ENCODE assay signal across 8 mouse cellular contexts in genomic region chr2:32629276-32629976, GRCm38 (mm10). TPM values are rescaled to one million over a fixed set of nuclear protein-coding genes. Genes with fewer than 3 reads are reported as not detected.
DNase-seq lines count a peak whose midpoint lies in the region; ATAC-seq and TF ChIP-seq lines count a peak whose summit lies in the region.

No protein-coding gene starts in this region.

- peak overlapping the region; percentile 81 for H3ac ChIP-seq in C2C12 (ENCODE audit: control insufficient read depth, insufficient read length, low read depth)

- peak overlapping the region; percentile 81 for H3K27ac ChIP-seq in embryonic facial prominence, embryonic 10.5 days (replicated peaks)
- peak overlapping the region; percentile 47 for H3K27ac ChIP-seq in hindbrain, embryonic 11.5 days (ENCODE audit: low read depth, low read length)
- peak overlapping the region; percentile 71 for H3K27ac ChIP-seq in limb, embryonic 15.5 days
- no peak overlapping the region for H3K27ac ChIP-seq in olfactory bulb, adult 2 months (ENCODE audit: insufficient read depth, low read depth, low read length)

- peaks cover 96% of the 10 kb centered on the region for H3K4me1 ChIP-seq in embryonic facial prominence, embryonic 10.5 days
- H3K4me1 ChIP-seq in hindbrain, embryonic 11.5 days (replicated peaks; ENCODE audit: control insufficient read depth, insufficient read depth, low read length) = peaks cover 15% of the 10 kb centered on the region
- H3K4me1 ChIP-seq in limb, embryonic 15.5 days = peaks cover 63% of the 10 kb centered on the region
- H3K4me1 ChIP-seq in olfactory bulb, adult 2 months (ENCODE audit: control insufficient read depth, insufficient read depth, low read length) = peaks cover 71% of the 10 kb centered on the region

- no peaks in the 10 kb centered on the region for H3K9me3 ChIP-seq in embryonic facial prominence, embryonic 10.5 days
- H3K9me3 ChIP-seq in hindbrain, embryonic 11.5 days (ENCODE audit: control insufficient read depth, low read length) = no peaks in the 10 kb centered on the region
- no peaks in the 10 kb centered on the region for H3K9me3 ChIP-seq in limb, embryonic 15.5 days

- H3K4me3 ChIP-seq in C2C12 (ENCODE audit: insufficient read depth, poor library complexity, severe bottlenecking) = peak overlapping the region; percentile 48
- H3K4me3 ChIP-seq in embryonic facial prominence, embryonic 10.5 days = peak overlapping the region; percentile 33
- H3K4me3 ChIP-seq in hindbrain, embryonic 11.5 days (ENCODE audit: low read depth, low read length) = no peak overlapping the region
- no peak overlapping the region for H3K4me3 ChIP-seq in limb, embryonic 15.5 days
- H3K4me3 ChIP-seq in olfactory bulb, adult 2 months (ENCODE audit: insufficient read depth, low read depth, low read length) = peak overlapping the region; percentile 63

- H3K9ac ChIP-seq in hindbrain, embryonic 11.5 days (ENCODE audit: low read depth, low read length) = peak overlapping the region; percentile 32
- H3K9ac ChIP-seq in limb, embryonic 15.5 days = no peak overlapping the region

- peaks cover 33% of the 10 kb centered on the region for H3K36me3 ChIP-seq in C2C12 (ENCODE audit: control insufficient read depth, insufficient read depth)
- H3K36me3 ChIP-seq in embryonic facial prominence, embryonic 10.5 days (replicated peaks) = no peaks in the 10 kb centered on the region; the same call in 1 of the 2 replicates
- H3K36me3 ChIP-seq in hindbrain, embryonic 11.5 days (ENCODE audit: control insufficient read depth, insufficient read depth, low read length) = no peaks in the 10 kb centered on the region
- H3K36me3 ChIP-seq in limb, embryonic 15.5 days = no peaks in the 10 kb centered on the region

- peak; percentile 49 for DNase-seq in cerebellum, adult 9-10 months
- no peak for DNase-seq in cerebellum, adult 11 months
- peak; percentile 85 for DNase-seq in embryonic facial prominence, embryonic 10.5 days (ENCODE audit: low spot score)
- peak; percentile 85 for DNase-seq in hindbrain, embryonic 11.5 days (ENCODE audit: low spot score)

- ATAC-seq in hindbrain, embryonic 11.5 days (ENCODE audit: low FRiP score) = peak; percentile 77
- no peak for ATAC-seq in limb, embryonic 15.5 days (ENCODE audit: insufficient number of reproducible peaks, low FRiP score, low TSS enrichment, low read depth)
- no peak for ATAC-seq in activated CD4-positive, CD25-positive, alpha-beta regulatory T cell, adult 4 months

- peak overlapping the region; percentile 20; the same call in 1 of the 2 replicates for H3K4me2 ChIP-seq in hindbrain, embryonic 11.5 days (replicated peaks; ENCODE audit: low read depth, low read length)
- H3K4me2 ChIP-seq in limb, embryonic 15.5 days = no peak overlapping the region

- 39% methylated on average over 9 of the region's 9 CpGs for WGBS in embryonic facial prominence, embryonic 10.5 days
- WGBS in hindbrain, embryonic 11.5 days = 32% methylated on average over 9 of the region's 9 CpGs
- 46% methylated on average over 9 of the region's 9 CpGs for WGBS in limb, embryonic 15.5 days
- 30% methylated on average over 9 of the region's 9 CpGs for WGBS in olfactory bulb, adult 2 months

- no peak for TF ChIP-seq POLR2A in olfactory bulb, adult 2 months (IDR thresholded peaks at IDR 0.05; ENCODE audit: insufficient read depth, low read depth, low read length)

- TF ChIP-seq CTCF in C2C12 (IDR thresholded peaks at IDR 0.05; ENCODE audit: control insufficient read depth, insufficient read depth, insufficient read length) = no peak
- TF ChIP-seq CTCF in olfactory bulb, adult 2 months (IDR thresholded peaks at IDR 0.05; ENCODE audit: insufficient read depth, low read depth, low read length) = no peak

- H3K27me3 ChIP-seq in C2C12 (ENCODE audit: control insufficient read depth, insufficient read depth, insufficient read length) = no peaks in the 10 kb centered on the region
- no peaks in the 10 kb centered on the region for H3K27me3 ChIP-seq in embryonic facial prominence, embryonic 10.5 days (replicated peaks; ENCODE audit: low read depth, poor library complexity, severe bottlenecking)
- H3K27me3 ChIP-seq in hindbrain, embryonic 11.5 days (ENCODE audit: control insufficient read depth, insufficient read depth, low read length) = no peaks in the 10 kb centered on the region
- H3K27me3 ChIP-seq in limb, embryonic 15.5 days = no peaks in the 10 kb centered on the region

- H3K79me2 ChIP-seq in C2C12 (ENCODE audit: control insufficient read depth, insufficient read depth) = peaks cover 49% of the 10 kb centered on the region

- peaks cover 19% of the 10 kb centered on the region for H3K79me3 ChIP-seq in C2C12 (ENCODE audit: low read depth)

TF ChIP-seq in C2C12, 6 proteins besides CTCF, POLR2A, EP300 and RAD21:
- TF ChIP-seq CEBPB (IDR thresholded peaks at IDR 0.05; ENCODE audit: low read depth) = peak; percentile 7
- no peak for TF ChIP-seq MYOD1 (IDR thresholded peaks at IDR 0.05; ENCODE audit: control insufficient read depth, insufficient read length, low read depth)
- TF ChIP-seq USF1 (IDR thresholded peaks at IDR 0.05; ENCODE audit: low read depth) = no peak

RNA-seq across cellular contexts. Expression of gene Ak1, which starts 7.9 kb away (rescaled TPM):
- 184 TPM for polyA plus RNA-seq in C2C12 (2012; fragmentation: generic; extraction: Trizol)
- 20.5 and 24.7 TPM in 2 replicates for polyA plus RNA-seq in embryonic facial prominence, embryonic 10.5 days (2016; fragmentation: Nextera tagmentation; extraction: Ambion mirVana)
- 23.4 and 23.9 TPM in 2 replicates for polyA plus RNA-seq in hindbrain, embryonic 11.5 days (2014; fragmentation: Nextera tagmentation; extraction: Ambion mirVana)
- polyA plus RNA-seq in limb, embryonic 15.5 days (2015; fragmentation: Nextera tagmentation; extraction: Ambion mirVana) = 46.9 and 132 TPM in 2 replicates
- polyA plus RNA-seq in olfactory bulb, adult 2 months (2012; ENCODE audit: insufficient read depth, insufficient read length, low replicate concordance, missing spikeins) = not detected in 2 replicates
- under 1 TPM; 0.16 to 0.48 TPM for polyA plus RNA-seq in activated CD4-positive, CD25-positive, alpha-beta regulatory T cell, adult 4 months (2017; shearing (Covaris generic))

RNA-seq across cellular contexts. Expression of gene Eng, which starts 17.0 kb away (rescaled TPM):
- polyA plus RNA-seq in C2C12 (2012; fragmentation: generic; extraction: Trizol) = 1.1 TPM
- 23.7 and 25.5 TPM in 2 replicates for polyA plus RNA-seq in embryonic facial prominence, embryonic 10.5 days (2016; fragmentation: Nextera tagmentation; extraction: Ambion mirVana)
- polyA plus RNA-seq in hindbrain, embryonic 11.5 days (2014; fragmentation: Nextera tagmentation; extraction: Ambion mirVana) = 18.1 and 23.1 TPM in 2 replicates
- 64.6 and 71.5 TPM in 2 replicates for polyA plus RNA-seq in limb, embryonic 15.5 days (2015; fragmentation: Nextera tagmentation; extraction: Ambion mirVana)
- polyA plus RNA-seq in olfactory bulb, adult 2 months (2012; ENCODE audit: insufficient read depth, insufficient read length, low replicate concordance, missing spikeins) = not detected in 2 replicates
- not detected for polyA plus RNA-seq in activated CD4-positive, CD25-positive, alpha-beta regulatory T cell, adult 4 months (2017; shearing (Covaris generic))

RNA-seq across cellular contexts. Expression of gene St6galnac6, which starts 29.9 kb away (rescaled TPM):
- polyA plus RNA-seq in C2C12 (2012; fragmentation: generic; extraction: Trizol) = 59.1 TPM
- 17.1 and 17.3 TPM in 2 replicates for polyA plus RNA-seq in embryonic facial prominence, embryonic 10.5 days (2016; fragmentation: Nextera tagmentation; extraction: Ambion mirVana)
- 3.2 and 5.0 TPM in 2 replicates for polyA plus RNA-seq in hindbrain, embryonic 11.5 days (2014; fragmentation: Nextera tagmentation; extraction: Ambion mirVana)
- 24.7 and 27.1 TPM in 2 replicates for polyA plus RNA-seq in limb, embryonic 15.5 days (2015; fragmentation: Nextera tagmentation; extraction: Ambion mirVana)
- not detected in 2 replicates for polyA plus RNA-seq in olfactory bulb, adult 2 months (2012; ENCODE audit: insufficient read depth, insufficient read length, low replicate concordance, missing spikeins)
- polyA plus RNA-seq in activated CD4-positive, CD25-positive, alpha-beta regulatory T cell, adult 4 months (2017; shearing (Covaris generic)) = 1 to 10 TPM; 2.5 to 3.4 TPM

RNA-seq across cellular contexts. Expression of gene St6galnac4, which starts 42.5 kb away (rescaled TPM):
- 82.3 TPM for polyA plus RNA-seq in C2C12 (2012; fragmentation: generic; extraction: Trizol)
- 25.1 and 26.4 TPM in 2 replicates for polyA plus RNA-seq in embryonic facial prominence, embryonic 10.5 days (2016; fragmentation: Nextera tagmentation; extraction: Ambion mirVana)
- 12.9 and 13.4 TPM in 2 replicates for polyA plus RNA-seq in hindbrain, embryonic 11.5 days (2014; fragmentation: Nextera tagmentation; extraction: Ambion mirVana)
- 33.8 and 44.2 TPM in 2 replicates for polyA plus RNA-seq in limb, embryonic 15.5 days (2015; fragmentation: Nextera tagmentation; extraction: Ambion mirVana)
- not detected in 2 replicates for polyA plus RNA-seq in olfactory bulb, adult 2 months (2012; ENCODE audit: insufficient read depth, insufficient read length, low replicate concordance, missing spikeins)
- 10 to 100 TPM; 30.7 to 39.8 TPM for polyA plus RNA-seq in activated CD4-positive, CD25-positive, alpha-beta regulatory T cell, adult 4 months (2017; shearing (Covaris generic))

RNA-seq across cellular contexts. Expression of gene 9430097D07Rik, which starts 53.9 kb away (rescaled TPM):
- polyA plus RNA-seq in C2C12 (2012; fragmentation: generic; extraction: Trizol) = 0.04 TPM
- 0.11 TPM in 2 replicates for polyA plus RNA-seq in embryonic facial prominence, embryonic 10.5 days (2016; fragmentation: Nextera tagmentation; extraction: Ambion mirVana)
- 0.37 and 0.42 TPM in 2 replicates for polyA plus RNA-seq in hindbrain, embryonic 11.5 days (2014; fragmentation: Nextera tagmentation; extraction: Ambion mirVana)
- not detected in 2 replicates for polyA plus RNA-seq in limb, embryonic 15.5 days (2015; fragmentation: Nextera tagmentation; extraction: Ambion mirVana)
- not detected in 2 replicates for polyA plus RNA-seq in olfactory bulb, adult 2 months (2012; ENCODE audit: insufficient read depth, insufficient read length, low replicate concordance, missing spikeins)
- not detected for polyA plus RNA-seq in activated CD4-positive, CD25-positive, alpha-beta regulatory T cell, adult 4 months (2017; shearing (Covaris generic))

Comparison
In these comparisons a context has a peak if more than half of its experiments do, and no peak if none do; other contexts are left out.
1. H3K4me3 ChIP-seq: peak in C2C12 (single experiment), embryonic facial prominence, embryonic 10.5 days (single experiment) and olfactory bulb, adult 2 months (single experiment); none in hindbrain, embryonic 11.5 days (single experiment) and limb, embryonic 15.5 days (single experiment).
2. RNA of gene Ak1, which starts 7.9 kb away (polyA plus RNA-seq): 184 TPM in C2C12 (single experiment), not detected in olfactory bulb, adult 2 months, 46.9 to 132 TPM in limb, embryonic 15.5 days, 23.4 to 23.9 TPM in hindbrain, embryonic 11.5 days and 20.5 to 24.7 TPM in embryonic facial prominence, embryonic 10.5 days; 0.16 to 0.48 TPM in activated CD4-positive, CD25-positive, alpha-beta regulatory T cell, adult 4 months; every median in the first group is over 10 times any median in the second.